Mouse (Mus musculus) cerebellum, adult 2 months (tissue): ENCODE measurements at regions not wholly inside any gene's neighbourhood (a gene's known extent, or its start where the extent isn't known, plus 50 kb on each side); places are given as distances from the start of the nearest gene placed in this dataset.
A peak's percentile ranks its signal among the peaks of the same experiment; 100 is the strongest.

Experiments used
- CTCF ChIP-seq: fragments of 200-500 bp; IDR thresholded peaks from 2 replicates; pipeline ENCODE4 v1.5.1; 2011; ENCODE audit warnings: low read depth, mild to moderate bottlenecking, control low read depth, low read length, moderate library complexity, borderline replicate concordance; ENCODE audit not compliant: insufficient read depth
- POLR2A ChIP-seq: fragments of 200-500 bp; IDR thresholded peaks from 2 replicates; pipeline ENCODE4 v1.6.1; 2011; ENCODE audit warnings: low read length, control low read depth, borderline replicate concordance; ENCODE audit not compliant: insufficient read depth

DNA sequence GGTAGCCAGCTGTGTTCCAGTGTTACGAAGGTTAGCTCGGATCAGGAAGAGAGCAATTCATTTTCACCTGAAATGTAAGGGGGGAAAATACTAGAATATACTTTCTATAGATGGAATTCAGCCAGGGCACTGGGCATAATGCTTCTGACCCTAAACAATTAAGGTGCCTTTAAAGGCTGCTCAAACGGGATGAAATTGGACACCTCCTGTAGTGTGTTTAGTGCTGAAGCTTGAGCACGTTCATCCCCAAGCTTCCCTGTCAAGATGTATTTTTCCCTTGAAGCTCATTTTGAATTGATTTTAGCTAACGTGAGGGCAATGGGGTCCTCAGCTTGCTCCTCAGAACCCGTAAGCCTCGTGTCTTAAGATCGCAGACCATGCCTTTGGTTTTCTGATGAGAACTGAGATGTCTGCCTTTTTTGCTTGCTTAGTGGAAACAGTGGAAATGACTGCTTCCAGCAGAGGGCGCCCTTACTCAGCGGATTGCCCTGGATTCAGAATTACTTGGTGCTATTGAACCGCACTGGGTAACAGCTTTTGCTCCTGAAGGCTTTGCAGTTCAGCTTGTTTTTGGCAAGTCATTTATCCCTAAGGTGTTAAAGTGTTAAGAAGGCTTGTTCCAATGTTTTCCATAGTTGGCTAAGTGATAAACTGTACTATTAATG, 74.6 kb upstream of the Fermt1 start:
- no peak for TF ChIP-seq POLR2A
- peak; percentile 67; the same call in 1 of the 2 replicates for TF ChIP-seq CTCF
